Mouse (Mus musculus) limb, embryonic 11.5 days (tissue): Measurements from ENCODE around the gene Rabggta. TPM values are rescaled to one million over a fixed set of nuclear protein-coding genes. Genes with fewer than 3 reads are reported as not detected.

Experiments used
- ATAC-seq: fragments of 200-750 bp; cut with Nextera tagmentation; 2 replicates; pipeline ENCODE4 v1.8.0; 2017; ENCODE audit warnings: low read depth; ENCODE audit not compliant: insufficient number of reproducible peaks, low FRiP score, low TSS enrichment
- DNase-seq: peaks from one replicate; pipeline ENCODE4 v3.0.0-alpha.2; 2015; ENCODE audit warnings: low spot score
- H3K27ac ChIP-seq: fragments of 300-500 bp; sonication (generic); replicated peaks from 2 replicates; pipeline ENCODE4 v1.5.1; 2014; ENCODE audit warnings: low read depth, mild to moderate bottlenecking, low read length
- H3K27me3 ChIP-seq: fragments of 300-500 bp; sonication (generic); 2 replicates; pipeline ENCODE4 v1.6.1; 2014; ENCODE audit warnings: mild to moderate bottlenecking, low read length, mixed read lengths; ENCODE audit not compliant: control insufficient read depth, insufficient read depth
- H3K36me3 ChIP-seq: fragments of 300-500 bp; sonication (generic); 2 replicates; pipeline ENCODE4 v1.6.1; 2014; ENCODE audit warnings: mild to moderate bottlenecking, low read length, moderate library complexity, mixed read lengths; ENCODE audit not compliant: control insufficient read depth, insufficient read depth
- H3K4me1 ChIP-seq: fragments of 300-500 bp; sonication (generic); 2 replicates; pipeline ENCODE4 v1.6.1; 2014; ENCODE audit warnings: low read length, mixed read lengths; ENCODE audit not compliant: control insufficient read depth, insufficient read depth
- H3K4me2 ChIP-seq: fragments of 300-500 bp; sonication (generic); 2 replicates; pipeline ENCODE4 v1.6.1; 2014; ENCODE audit warnings: low read depth, mild to moderate bottlenecking, moderate library complexity; ENCODE audit not compliant: severe bottlenecking
- H3K4me3 ChIP-seq: fragments of 300-500 bp; sonication (generic); 2 replicates; pipeline ENCODE4 v1.5.1; 2014; ENCODE audit warnings: low read depth, low read length
- H3K9ac ChIP-seq: fragments of 300-500 bp; sonication (generic); 2 replicates; pipeline ENCODE4 v1.6.1; 2014; ENCODE audit warnings: mild to moderate bottlenecking, low read length
- H3K9me3 ChIP-seq: fragments of 300-500 bp; sonication (generic); 2 replicates; pipeline ENCODE4 v1.6.1; 2016; ENCODE audit warnings: low read length; ENCODE audit not compliant: control insufficient read depth
- WGBS: fragments of 180-500 bp; shearing (Covaris S2); extraction: QIAGEN DNeasy Blood & Tissue Kit; methylation state at CpG from one replicate; pipeline ENCODE4 v1.1.7; 2014; 5-methylcytosine and 5-hydroxymethylcytosine counted together
- polyA plus RNA-seq: library from polyadenylated mRNA; unstranded; fragments of >200 nt; fragmentation: Nextera tagmentation; extraction: Ambion mirVana; gene quantifications from 2 replicates; pipeline ENCODE4 v1.2.1, GENCODE M21; 2014

Gene Rabggta
- polyA plus RNA-seq, 1 experiment from 2014 or later: 20.0 TPM

- DNase-seq (no peak), ATAC-seq (no peak)
- Histone ChIP-seq H3K27ac (no peak overlapping the region), H3K4me3 (no peak overlapping the region), H3K9me3 (no peaks in the 10 kb centered on the region), H3K4me2 (no peak overlapping the region), H3K27me3 (no peaks in the 10 kb centered on the region), H3K9ac (no peak overlapping the region), H3K36me3 (no peaks in the 10 kb centered on the region), H3K4me1 (peaks cover 1% of the 10 kb centered on the region; the same call in 1 of the 2 replicates)
Observed at GRCm38 (mm10) chr14:55726261-55726660, 4.2 kb upstream of the Rabggta start.

- H3K27ac ChIP-seq: no peak overlapping the region
- no peak overlapping the region for H3K4me2 ChIP-seq
- no peaks in the 10 kb centered on the region for H3K27me3 ChIP-seq
- peaks cover 6% of the 10 kb centered on the region; the same call in 1 of the 2 replicates for H3K4me1 ChIP-seq
- H3K9ac ChIP-seq: no peak overlapping the region
- ATAC-seq: no peak
- H3K36me3 ChIP-seq: no peaks in the 10 kb centered on the region
- DNase-seq: no peak
- no peak overlapping the region for H3K4me3 ChIP-seq
- WGBS: 68% methylated on average over 8 of the region's 8 CpGs
- no peaks in the 10 kb centered on the region for H3K9me3 ChIP-seq
Observed at GRCm38 (mm10) chr14:55724411-55724871, 2.4 kb upstream of the Rabggta start.

- DNase-seq: no peak
- no peaks in the 10 kb centered on the region for H3K36me3 ChIP-seq
- peaks cover 6% of the 10 kb centered on the region; the same call in 1 of the 2 replicates for H3K4me1 ChIP-seq
- H3K4me3 ChIP-seq: no peak overlapping the region
- no peaks in the 10 kb centered on the region for H3K27me3 ChIP-seq
- no peak overlapping the region for H3K9ac ChIP-seq
- no peak overlapping the region for H3K27ac ChIP-seq
- no peak for ATAC-seq
- 97% methylated on average over 7 of the region's 7 CpGs for WGBS
- H3K4me2 ChIP-seq: no peak overlapping the region
- H3K9me3 ChIP-seq: no peaks in the 10 kb centered on the region
Observed at GRCm38 (mm10) chr14:55723433-55723832, 1.4 kb upstream of the Rabggta start.

GRCm38 (mm10) chr14:55722438-55722945 is 429 bp upstream of the Rabggta start:
- no peaks in the 10 kb centered on the region for H3K9me3 ChIP-seq
- 51% methylated on average over 8 of the region's 8 CpGs for WGBS
- no peak overlapping the region for H3K27ac ChIP-seq
- no peaks in the 10 kb centered on the region for H3K27me3 ChIP-seq
- H3K4me1 ChIP-seq: peaks cover 6% of the 10 kb centered on the region; the same call in 1 of the 2 replicates
- H3K4me2 ChIP-seq: peak overlapping the region; percentile 66
- ATAC-seq (no peak), DNase-seq (no peak)
- peak overlapping the region; percentile 14; the same call in 1 of the 2 replicates for H3K9ac ChIP-seq
- peak overlapping the region; percentile 73 for H3K4me3 ChIP-seq
- no peaks in the 10 kb centered on the region for H3K36me3 ChIP-seq

GRCm38 (mm10) chr14:55721076-55721475 is 987 bp downstream of the Rabggta start:
- Histone ChIP-seq H3K9me3 (no peaks in the 10 kb centered on the region), H3K27ac (no peak overlapping the region)
- WGBS: 78% methylated on average over 6 of the region's 6 CpGs

GRCm38 (mm10) chr14:55720666-55721065 is 1.4 kb downstream of the Rabggta start:
- no peak overlapping the region for H3K9ac ChIP-seq
- no peak overlapping the region for H3K4me2 ChIP-seq
- no peak for ATAC-seq

More at GRCm38 (mm10) chr14:55721076-55721475, 987 bp downstream of the Rabggta start:
- Histone ChIP-seq H3K9ac (no peak overlapping the region), H3K27me3 (no peaks in the 10 kb centered on the region), H3K36me3 (no peaks in the 10 kb centered on the region), H3K4me3 (peak overlapping the region; percentile 73), H3K4me2 (peak overlapping the region; percentile 66; the same call in 1 of the 2 replicates), H3K4me1 (peaks cover 6% of the 10 kb centered on the region; the same call in 1 of the 2 replicates)
- no peak for DNase-seq
- no peak for ATAC-seq

GRCm38 (mm10) chr14:55719737-55720136 is 2.3 kb downstream of the Rabggta start:
- DNase-seq: no peak
- 83% methylated on average over 6 of the region's 6 CpGs for WGBS

More at GRCm38 (mm10) chr14:55720666-55721065, 1.4 kb downstream of the Rabggta start:
- WGBS: 93% methylated on average over 12 of the region's 12 CpGs
- H3K27ac ChIP-seq: no peak overlapping the region
- H3K4me3 ChIP-seq: no peak overlapping the region; the same call in 1 of the 2 replicates
- no peaks in the 10 kb centered on the region for H3K27me3 ChIP-seq
- H3K4me1 ChIP-seq: peaks cover 6% of the 10 kb centered on the region; the same call in 1 of the 2 replicates
- H3K9me3 ChIP-seq: no peaks in the 10 kb centered on the region
- no peak for DNase-seq
- H3K36me3 ChIP-seq: no peaks in the 10 kb centered on the region

GRCm38 (mm10) chr14:55716884-55717283 is 5.2 kb downstream of the Rabggta start:
- H3K36me3 ChIP-seq: no peaks in the 10 kb centered on the region
- H3K27ac ChIP-seq: no peak overlapping the region
- WGBS: 81% methylated on average over 8 of the region's 8 CpGs
- no peak for DNase-seq
- H3K27me3 ChIP-seq: peaks cover 7% of the 10 kb centered on the region
- H3K9ac ChIP-seq: no peak overlapping the region
- H3K9me3 ChIP-seq: no peaks in the 10 kb centered on the region
- ATAC-seq: no peak
- H3K4me3 ChIP-seq: no peak overlapping the region
- H3K4me1 ChIP-seq: peaks cover 6% of the 10 kb centered on the region; the same call in 1 of the 2 replicates
- no peak overlapping the region for H3K4me2 ChIP-seq

More at GRCm38 (mm10) chr14:55719737-55720136, 2.3 kb downstream of the Rabggta start:
- peaks cover 6% of the 10 kb centered on the region; the same call in 1 of the 2 replicates for H3K4me1 ChIP-seq
- no peak overlapping the region for H3K4me3 ChIP-seq
- no peak overlapping the region for H3K27ac ChIP-seq
- H3K36me3 ChIP-seq: no peaks in the 10 kb centered on the region
- H3K27me3 ChIP-seq: no peaks in the 10 kb centered on the region
- no peak for ATAC-seq
- no peaks in the 10 kb centered on the region for H3K9me3 ChIP-seq
- H3K9ac ChIP-seq: no peak overlapping the region
- H3K4me2 ChIP-seq: no peak overlapping the region
